Mouse (Mus musculus) thymus, adult 2 months (tissue): Measurements from ENCODE around the gene 4930404N11Rik. TPM values are rescaled to one million over a fixed set of nuclear protein-coding genes. Genes with fewer than 3 reads are reported as not detected.

ENCODE experiments used
- DNase-seq: peaks from one replicate; pipeline ENCODE4 v3.0.0; 2021
- H3K27ac ChIP-seq: fragments of 200-500 bp; 2 replicates; pipeline ENCODE4 v1.5.1; 2012; ENCODE audit warnings: low read length, control low read depth; ENCODE audit not compliant: control insufficient read depth, insufficient read depth
- H3K27me3 ChIP-seq: fragments of 200-500 bp; 2 replicates; pipeline ENCODE4 v1.6.1; 2012; ENCODE audit warnings: mild to moderate bottlenecking, low read length, moderate library complexity, mixed read lengths; ENCODE audit not compliant: control insufficient read depth, insufficient read depth
- H3K36me3 ChIP-seq: fragments of 200-500 bp; 2 replicates; pipeline ENCODE4 v1.6.1; 2012; ENCODE audit warnings: mild to moderate bottlenecking, low read length, moderate library complexity; ENCODE audit not compliant: control insufficient read depth, insufficient read depth
- H3K4me1 ChIP-seq: fragments of 200-500 bp; replicated peaks from 2 replicates; pipeline ENCODE4 v1.6.1; 2012; ENCODE audit warnings: low read length; ENCODE audit not compliant: control insufficient read depth, insufficient read depth
- H3K4me3 ChIP-seq: fragments of 200-500 bp; 2 replicates; pipeline ENCODE4 v1.5.1; 2012; ENCODE audit warnings: mild to moderate bottlenecking, low read length, control low read depth, moderate library complexity; ENCODE audit not compliant: control insufficient read depth, insufficient read depth
- CTCF ChIP-seq: fragments of 200-500 bp; IDR thresholded peaks from 2 replicates; pipeline ENCODE4 v1.5.1; 2012; ENCODE audit warnings: mild to moderate bottlenecking, control low read depth, low read length, moderate library complexity, borderline replicate concordance; ENCODE audit not compliant: control insufficient read depth, poor library complexity, insufficient read depth; ENCODE audit errors: extremely low read depth
- POLR2A ChIP-seq: fragments of 200-500 bp; IDR thresholded peaks from 2 replicates; pipeline ENCODE4 v1.6.1; 2012; ENCODE audit warnings: mild to moderate bottlenecking, low read length, control low read depth, moderate library complexity; ENCODE audit not compliant: control insufficient read depth, poor library complexity, insufficient read depth; ENCODE audit errors: extremely low read depth
- WGBS: fragments of 180-500 bp; shearing (Covaris S2); methylation state at CpG from one replicate; pipeline ENCODE4 v1.1.7; 2018; 5-methylcytosine and 5-hydroxymethylcytosine counted together
- polyA plus RNA-seq: library from polyadenylated mRNA; depleted of rRNA; stranded (reverse); fragments of >200 nt; gene quantifications from 2 replicates; pipeline ENCODE4 v1.2.3, GENCODE M21; 2012; rRNA removed

The 4930404N11Rik gene
- polyA plus RNA-seq, 1 experiment, result 12.7 TPM

DNA sequence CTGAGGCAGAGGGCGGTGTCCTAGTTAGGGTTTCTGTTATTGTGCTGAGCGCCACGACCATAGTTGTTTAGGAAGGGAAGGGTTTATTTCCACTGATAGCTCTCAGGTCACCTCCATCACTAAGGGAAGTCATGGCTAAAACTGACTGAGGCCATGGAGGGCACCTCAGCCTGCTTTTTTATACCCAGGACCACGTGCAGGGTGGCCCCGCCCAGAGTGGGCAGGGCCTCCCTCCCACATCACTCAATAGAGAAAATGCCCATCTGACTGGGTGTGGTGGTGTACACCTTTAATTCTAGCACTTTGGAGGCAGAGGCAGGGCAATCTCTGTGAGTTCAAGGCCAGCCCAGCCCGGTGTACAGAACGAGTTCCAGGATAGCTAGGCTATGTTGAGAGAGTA is 51.4 kb downstream of the 4930404N11Rik start:
- WGBS, result 83% methylated on average over 7 of the region's 7 CpGs
- no peak for DNase-seq
- Histone ChIP-seq H3K27ac (no peak overlapping the region), H3K4me3 (no peak overlapping the region), H3K27me3 (no peaks in the 10 kb centered on the region), H3K4me1 (peaks cover 13% of the 10 kb centered on the region), H3K36me3 (peaks cover 53% of the 10 kb centered on the region)
- TF ChIP-seq POLR2A, result no peak
- TF ChIP-seq CTCF, result no peak

DNA sequence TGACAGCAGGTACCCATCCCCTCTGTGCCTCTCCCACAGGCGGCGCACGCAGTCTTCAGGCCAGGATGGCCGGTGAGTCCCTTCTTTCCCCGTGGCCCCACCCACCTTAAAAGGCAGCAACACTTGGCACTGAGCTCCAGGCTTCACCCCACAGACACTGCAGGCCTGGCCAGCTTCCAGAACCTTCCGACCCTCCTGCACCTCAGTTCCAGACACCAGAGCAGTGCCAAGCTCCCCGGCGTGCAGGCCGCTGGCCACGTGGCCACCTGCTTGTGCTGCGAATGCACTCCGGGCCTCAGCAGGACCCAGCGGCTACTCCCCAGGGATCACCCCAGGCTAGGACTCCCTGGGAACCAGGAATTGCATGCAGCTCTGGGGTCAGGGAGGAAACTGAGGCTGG is 52.0 kb downstream of the 4930404N11Rik start:
- H3K4me3 ChIP-seq, result no peak overlapping the region
- H3K27ac ChIP-seq, result no peak overlapping the region
- H3K36me3 ChIP-seq, result peaks cover 59% of the 10 kb centered on the region
- H3K4me1 ChIP-seq, result peaks cover 9% of the 10 kb centered on the region
- WGBS, result 95% methylated on average over 13 of the region's 13 CpGs
- DNase-seq, result no peak
- no peak for TF ChIP-seq POLR2A
- no peak for TF ChIP-seq CTCF
- H3K27me3 ChIP-seq, result no peaks in the 10 kb centered on the region

Other genes starting within 250 kb of the 4930404N11Rik start
- 66.0 and 87.5 TPM in 2 replicates for gene Zbtb7a, start 230.6 kb downstream of the 4930404N11Rik start, polyA plus RNA-seq
- gene Pias4, start 197.9 kb downstream of the 4930404N11Rik start, polyA plus RNA-seq, result 67.6 and 72.9 TPM in 2 replicates
- gene Eef2, start 189.2 kb downstream of the 4930404N11Rik start, polyA plus RNA-seq, result 2,100 and 2,369 TPM in 2 replicates
- 95.9 and 103 TPM in 2 replicates for gene Dapk3, start 182.8 kb downstream of the 4930404N11Rik start, polyA plus RNA-seq
- gene 4930442H23Rik, start 182.0 kb downstream of the 4930404N11Rik start, polyA plus RNA-seq, result not detected in 2 replicates
- 0.12 TPM in 1 of 2 replicates, not detected in the other for gene Nmrk2, start 163.8 kb downstream of the 4930404N11Rik start, polyA plus RNA-seq
- 2.4 and 2.5 TPM in 2 replicates for gene Atcay, start 135.0 kb downstream of the 4930404N11Rik start, polyA plus RNA-seq
- 9.1 and 9.6 TPM in 2 replicates for gene Zfr2, start 132.7 kb downstream of the 4930404N11Rik start, polyA plus RNA-seq
- 19.5 and 21.0 TPM in 2 replicates for gene Matk, start 112.9 kb downstream of the 4930404N11Rik start, polyA plus RNA-seq
- gene Mrpl54, start 98.9 kb downstream of the 4930404N11Rik start, polyA plus RNA-seq, result 102 and 118 TPM in 2 replicates
- 125 and 136 TPM in 2 replicates for gene Apba3, start 98.9 kb downstream of the 4930404N11Rik start, polyA plus RNA-seq
- gene Tjp3, start 74.2 kb downstream of the 4930404N11Rik start, polyA plus RNA-seq, result 27.5 and 34.5 TPM in 2 replicates
- gene Pip5k1c, start 72.9 kb downstream of the 4930404N11Rik start, polyA plus RNA-seq, result 212 and 239 TPM in 2 replicates
- gene Cactin, start 44.7 kb downstream of the 4930404N11Rik start, polyA plus RNA-seq, result 89.3 and 89.6 TPM in 2 replicates
- 310 and 312 TPM in 2 replicates for gene Tbxa2r, start 37.1 kb downstream of the 4930404N11Rik start, polyA plus RNA-seq
- 0.70 and 0.82 TPM in 2 replicates for gene Gipc3, start 22.6 kb downstream of the 4930404N11Rik start, polyA plus RNA-seq
- gene Hmg20b, start 15.3 kb downstream of the 4930404N11Rik start, polyA plus RNA-seq, result 199 and 209 TPM in 2 replicates
- gene Mfsd12, start 8.3 kb downstream of the 4930404N11Rik start, polyA plus RNA-seq, result 65.3 and 85.5 TPM in 2 replicates
- 181 and 201 TPM in 2 replicates for gene Fzr1, start 12.7 kb upstream of the 4930404N11Rik start, polyA plus RNA-seq
- 119 and 123 TPM in 2 replicates for gene Dohh, start 18.6 kb upstream of the 4930404N11Rik start, polyA plus RNA-seq
- gene Gm48551, start 18.6 kb upstream of the 4930404N11Rik start, polyA plus RNA-seq, result 4.1 and 5.3 TPM in 2 replicates
- 7.5 and 8.4 TPM in 2 replicates for gene Gm48552, start 23.2 kb upstream of the 4930404N11Rik start, polyA plus RNA-seq
- gene Smim24, start 27.2 kb upstream of the 4930404N11Rik start, polyA plus RNA-seq, result 49.7 and 51.1 TPM in 2 replicates
- 26.3 and 26.7 TPM in 2 replicates for gene Nfic, start 89.8 kb upstream of the 4930404N11Rik start, polyA plus RNA-seq
- 4.3 and 5.1 TPM in 2 replicates for gene Celf5, start 116.9 kb upstream of the 4930404N11Rik start, polyA plus RNA-seq
- 332 and 337 TPM in 2 replicates for gene Ncln, start 130.6 kb upstream of the 4930404N11Rik start, polyA plus RNA-seq
- gene S1pr4, start 134.3 kb upstream of the 4930404N11Rik start, polyA plus RNA-seq, result 84.3 and 87.2 TPM in 2 replicates
- gene Gna15, start 158.4 kb upstream of the 4930404N11Rik start, polyA plus RNA-seq, result 9.5 and 10.6 TPM in 2 replicates
- gene Gna11, start 179.4 kb upstream of the 4930404N11Rik start, polyA plus RNA-seq, result 73.1 and 81.0 TPM in 2 replicates
- 3,110 and 3,125 TPM in 2 replicates for gene Aes, start 193.7 kb upstream of the 4930404N11Rik start, polyA plus RNA-seq
- gene Tle2, start 208.7 kb upstream of the 4930404N11Rik start, polyA plus RNA-seq, result 100 and 115 TPM in 2 replicates
- 22.5 and 28.8 TPM in 2 replicates for gene Tle6, start 235.3 kb upstream of the 4930404N11Rik start, polyA plus RNA-seq
- 2.8 and 3.3 TPM in 2 replicates for gene BC025920, start 240.5 kb upstream of the 4930404N11Rik start, polyA plus RNA-seq